Mouse (Mus musculus) CH12.LX (cell line): ENCODE measurements around the gene Prcc.

Experiments
- MAX ChIP-seq: IDR thresholded peaks from 2 replicates; pipeline ENCODE4 v1.6.1; 2011; ENCODE audit warnings: low read length, improper control_type of control experiment
- TCF12 ChIP-seq: IDR thresholded peaks from 2 replicates; pipeline ENCODE4 v1.6.1; 2014; ENCODE audit warnings: low read depth, mild to moderate bottlenecking, inconsistent platforms, low read length, improper control_type of control experiment

DNA sequence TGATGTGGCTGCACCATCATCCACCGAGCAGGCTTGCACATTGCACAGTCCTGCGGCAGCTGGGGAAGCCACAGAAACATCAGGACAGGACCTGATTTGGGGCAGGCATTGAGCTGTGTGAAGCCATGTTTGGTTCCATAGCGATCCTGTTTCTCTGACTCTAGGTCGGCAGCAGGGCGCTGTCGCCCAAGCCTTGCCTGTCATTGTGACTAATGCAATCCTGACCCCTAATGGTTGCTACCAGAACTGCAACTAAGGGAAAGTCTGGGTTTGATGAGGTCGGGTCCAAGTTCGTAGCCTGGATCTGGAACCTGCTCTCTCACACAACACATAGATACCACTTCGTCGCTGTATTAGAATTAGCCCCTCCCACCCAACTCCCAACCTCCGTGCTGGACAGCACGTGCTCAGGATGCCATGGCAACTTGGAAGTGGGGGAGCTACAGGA lies 68.7 kb downstream of the Prcc start:
- TF ChIP-seq TCF12 = no peak
- TF ChIP-seq MAX = no peak
